Mouse (Mus musculus) urinary bladder, postnatal 25 days (tissue): ENCODE measurements around the gene Pygo1.

ENCODE experiments used
- DNase-seq: peaks from one replicate; pipeline ENCODE4 v3.0.0; 2022; ENCODE audit warnings: low spot score

Gene Pygo1

DNA sequence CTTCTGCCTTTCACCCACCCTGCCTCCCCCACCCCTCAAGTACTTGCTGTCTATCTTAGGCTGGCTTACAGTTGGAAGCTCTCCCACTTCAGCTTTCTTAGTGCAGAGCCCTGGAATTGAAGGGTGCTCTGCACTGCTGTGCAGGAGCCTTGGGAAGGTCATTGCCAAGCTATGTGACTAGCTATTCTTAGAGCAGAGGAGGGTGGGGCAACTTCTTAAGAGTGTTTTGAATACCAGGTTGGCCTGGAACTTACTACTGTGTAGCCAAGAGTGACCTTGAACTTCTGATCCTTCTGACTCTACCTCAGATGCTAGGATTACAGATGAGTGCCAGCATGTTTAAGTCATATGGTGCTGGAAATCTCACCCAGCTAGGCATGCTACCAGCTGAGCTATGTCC is 70.7 kb downstream of the Pygo1 start:
- DNase-seq = no peak

DNA sequence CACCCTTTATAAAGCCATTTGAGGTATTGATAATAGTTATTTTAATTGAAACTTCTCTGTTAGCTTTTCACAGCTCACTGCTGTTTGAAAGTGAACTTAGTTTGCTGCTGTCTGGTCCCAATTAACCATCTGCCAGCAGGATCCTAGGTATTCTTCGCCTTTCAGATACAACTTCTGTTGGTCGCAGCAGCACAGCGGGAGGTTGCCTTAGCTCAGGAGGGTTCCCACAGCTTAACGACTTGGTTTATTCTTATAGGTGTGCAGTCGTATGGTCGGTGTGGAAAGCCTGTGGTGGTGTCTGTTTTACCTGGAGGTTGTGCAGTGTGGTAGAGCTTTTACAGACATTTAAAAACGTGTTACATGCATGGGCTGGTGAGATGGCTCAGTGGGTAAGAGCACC is 71.4 kb downstream of the Pygo1 start:
- no peak for DNase-seq

DNA sequence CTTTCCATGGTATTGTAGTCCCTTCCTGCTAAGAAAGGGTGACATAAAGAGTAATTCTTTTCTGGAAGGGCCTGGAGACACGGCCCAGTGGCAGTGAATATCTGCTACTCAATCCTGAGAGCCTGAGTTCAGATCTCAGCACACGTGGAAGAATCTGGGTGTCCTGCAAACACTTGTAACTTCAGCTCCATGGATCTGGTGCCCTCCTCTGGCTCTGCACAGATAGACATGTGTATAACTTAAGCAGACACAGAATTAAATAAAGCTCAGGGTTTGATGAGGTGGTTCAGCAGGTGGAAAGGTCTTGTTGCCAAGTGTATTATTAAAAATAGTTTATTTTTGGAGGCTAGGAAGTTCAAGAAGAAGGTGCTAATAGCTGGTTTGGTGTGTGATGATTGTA is 75.0 kb downstream of the Pygo1 start:
- no peak for DNase-seq

DNA sequence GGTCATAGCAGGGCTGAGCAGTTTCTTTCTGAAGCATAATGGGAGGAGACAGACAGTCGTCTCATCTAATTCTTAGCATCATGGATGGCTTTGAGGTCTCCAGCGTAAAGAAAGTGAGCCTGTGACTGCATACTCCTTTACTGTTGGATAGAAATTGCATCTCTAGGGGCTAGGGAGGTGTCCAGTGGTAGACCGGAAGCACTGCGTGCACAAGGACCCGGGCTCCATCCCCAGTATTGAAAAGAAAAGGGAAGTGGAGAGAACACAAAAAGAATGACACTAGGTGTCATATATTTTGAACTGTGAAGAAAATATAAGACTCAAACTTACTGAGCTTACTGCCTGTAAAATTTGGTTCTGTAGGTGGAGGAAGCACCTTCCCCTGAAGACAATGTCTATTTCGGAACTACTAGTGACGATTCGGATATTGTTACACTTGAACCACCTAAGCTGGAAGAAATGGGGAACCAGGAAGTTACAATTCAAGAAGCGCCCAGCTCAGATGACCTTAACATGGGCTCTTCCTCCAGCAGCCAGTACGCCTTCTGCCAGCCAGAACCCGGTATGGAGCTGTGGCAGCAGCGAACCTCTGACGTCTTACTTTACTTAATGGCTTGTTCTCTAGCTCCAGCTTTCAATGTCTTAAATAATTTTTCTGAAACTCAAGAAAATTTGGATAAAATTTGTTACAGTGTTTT is 76.0 kb downstream of the Pygo1 start:
- DNase-seq = no peak
